ENCODE assay signal across 9 mouse cellular contexts in the genomic region with DNA sequence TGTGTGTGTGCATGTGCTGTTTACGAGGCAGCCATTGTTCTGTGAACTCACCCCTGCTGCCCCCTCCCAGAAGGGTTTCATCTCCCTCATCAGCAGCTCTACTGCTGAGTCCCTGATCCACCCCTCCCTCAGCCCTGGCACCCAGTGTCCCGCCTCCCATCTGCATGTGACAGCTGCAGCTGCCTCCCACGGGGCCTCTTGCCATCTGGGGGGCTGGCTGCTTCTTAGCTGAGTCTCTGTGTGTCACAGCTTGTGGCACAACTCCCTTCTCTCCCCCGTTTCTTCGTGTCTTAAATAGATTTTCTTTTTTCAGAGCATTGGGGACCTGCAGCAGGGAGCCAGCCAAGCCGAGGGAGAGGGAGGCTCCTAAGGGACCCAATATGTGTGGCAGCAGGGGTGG.
DNase-seq lines count a peak whose midpoint lies in the region; ATAC-seq and TF ChIP-seq lines count a peak whose summit lies in the region.
"Had no signal": no experiment of that assay in that cellular context is flagged by ENCODE, and none has a peak within 500 bp of the region (broad histone marks: within the 10 kb centered on the region; RNA-seq: fewer than 3 reads in every experiment).

No protein-coding gene starts in this region.

- TF ChIP-seq POLR2A in kidney, adult 2 months (IDR thresholded peaks at IDR 0.05; ENCODE audit: low read depth, low read length): no peak

- H3K27me3 ChIP-seq in embryonic facial prominence, embryonic 12.5 days: no peaks in the 10 kb centered on the region
- no peaks in the 10 kb centered on the region for H3K27me3 ChIP-seq in kidney, adult 2 months (replicated peaks; ENCODE audit: control insufficient read depth, insufficient read depth, low read length)
- H3K27me3 ChIP-seq: limb, embryonic 13.5 days had no signal

- no peak for TF ChIP-seq CTCF in kidney, adult 2 months (conservative IDR thresholded peaks at IDR 0.05; ENCODE audit: insufficient read depth, insufficient read length, low read depth, low read length)

- H3K9me3 ChIP-seq in embryonic facial prominence, embryonic 12.5 days: no peaks in the 10 kb centered on the region
- H3K9me3 ChIP-seq: limb, embryonic 13.5 days had no signal

- H3K36me3 ChIP-seq in embryonic facial prominence, embryonic 12.5 days: no peaks in the 10 kb centered on the region
- no peaks in the 10 kb centered on the region for H3K36me3 ChIP-seq in kidney, adult 2 months (ENCODE audit: control insufficient read depth, insufficient read depth, low read length)
- H3K36me3 ChIP-seq: limb, embryonic 13.5 days had no signal

- H3K4me3 ChIP-seq in embryonic facial prominence, embryonic 12.5 days: no peak overlapping the region
- no peak overlapping the region for H3K4me3 ChIP-seq in kidney, adult 2 months (ENCODE audit: insufficient read depth, low read depth, low read length)
- H3K4me3 ChIP-seq: limb, embryonic 13.5 days had no signal

- peak overlapping the region; percentile 83 for H3K27ac ChIP-seq in embryonic facial prominence, embryonic 12.5 days
- no peak overlapping the region for H3K27ac ChIP-seq in kidney, adult 2 months (ENCODE audit: insufficient read depth, low read depth, low read length)

- no peak overlapping the region for H3K9ac ChIP-seq in embryonic facial prominence, embryonic 12.5 days
- H3K9ac ChIP-seq: limb, embryonic 13.5 days had no signal

- WGBS in embryonic facial prominence, embryonic 12.5 days: 46% methylated on average over 6 of the region's 6 CpGs
- 73% methylated on average over 6 of the region's 6 CpGs for WGBS in kidney, adult 2 months

- DNase-seq in frontal cortex, postnatal 14 days (ENCODE audit: low spot score in 2 of 2): peak; percentile 91
- peak; percentile 84 to 96 for DNase-seq in left cerebral cortex, adult 8-10 months (ENCODE audit: low spot score in 2 of 2)
- peak; percentile 87 for DNase-seq in retina, postnatal 1 day
- no peak for DNase-seq in kidney, adult 2 months
- no peak for DNase-seq in kidney, postnatal 25 days
- DNase-seq in ovary, adult 18-20 months (ENCODE audit: low spot score): no peak

- no peak overlapping the region for H3K4me2 ChIP-seq in embryonic facial prominence, embryonic 12.5 days (replicated peaks)
- H3K4me2 ChIP-seq: limb, embryonic 13.5 days had no signal

- peaks cover 35% of the 10 kb centered on the region for H3K4me1 ChIP-seq in embryonic facial prominence, embryonic 12.5 days
- H3K4me1 ChIP-seq in kidney, adult 2 months (ENCODE audit: control insufficient read depth, insufficient read depth, low read length): no peaks in the 10 kb centered on the region

- ATAC-seq in embryonic facial prominence, embryonic 12.5 days (ENCODE audit: insufficient number of reproducible peaks, insufficient read depth, low FRiP score, low TSS enrichment): no peak
- no peak for ATAC-seq in cerebellum, adult (ENCODE audit: insufficient number of reproducible peaks, low FRiP score, low TSS enrichment)

Comparison
In these comparisons a context has a peak if more than half of its experiments do, and no peak if none do; other contexts are left out.
1. DNase-seq: peak in frontal cortex, postnatal 14 days (2 of 2), left cerebral cortex, adult 8-10 months (2 of 2) and retina, postnatal 1 day (single experiment); none in kidney, adult 2 months (single experiment), kidney, postnatal 25 days (0 of 2) and ovary, adult 18-20 months (single experiment).